Mouse (Mus musculus) CH12.LX (cell line): ENCODE results near the gene Ajm1. TPM values are rescaled to one million over a fixed set of nuclear protein-coding genes. Genes with fewer than 3 reads are reported as not detected.

Experiments used
- DNase-seq: peaks from one replicate; pipeline ENCODE4 v3.0.0-alpha.2; 2013; ENCODE audit errors: extremely low read depth
- H3K27ac ChIP-seq: 2 replicates; pipeline ENCODE4 v1.5.1; 2012; ENCODE audit warnings: low read depth, mild to moderate bottlenecking, control low read depth, moderate library complexity; ENCODE audit not compliant: insufficient read depth
- H3K27me3 ChIP-seq: replicated peaks from 2 replicates; pipeline ENCODE3; 2012; ENCODE audit warnings: inconsistent platforms
- H3K36me3 ChIP-seq, 2 experiments: replicated peaks in 1 of 2; 2 replicates each; pipeline versions ENCODE3 to v1.6.1; 2012; ENCODE audit warnings: inconsistent platforms in 1 of 2, low read length in 1 of 2, mild to moderate bottlenecking in 1 of 2, mixed read lengths in 1 of 2, moderate library complexity in 1 of 2; ENCODE audit not compliant: control insufficient read depth in 1 of 2, insufficient read depth in 1 of 2
- H3K4me1 ChIP-seq, 2 experiments: 2 replicates each; pipeline ENCODE4 v1.6.1; 2012; ENCODE audit warnings: inconsistent platforms in 1 of 2, moderate library complexity in 1 of 2; ENCODE audit not compliant: insufficient read depth in 2 of 2, control insufficient read depth in 1 of 2
- H3K4me2 ChIP-seq: 2 replicates; pipeline ENCODE4 v1.6.1; 2012; ENCODE audit warnings: low read depth, mild to moderate bottlenecking, control low read depth; ENCODE audit not compliant: poor library complexity, insufficient read depth, severe bottlenecking
- H3K4me3 ChIP-seq, 3 experiments: fragments of 150-350 bp in 1 of 3; sonication (generic) in 1 of 3; replicated peaks in 1 of 3; 2 replicates each; pipeline versions ENCODE3 to v1.5.1; 2011 to 2012; ENCODE audit warnings: low read depth in 2 of 3, low read length in 2 of 3, mild to moderate bottlenecking in 2 of 3, moderate library complexity in 2 of 3, control low read depth in 1 of 3, improper control_type of control experiment in 1 of 3, inconsistent platforms in 1 of 3, mixed read lengths in 1 of 3; ENCODE audit not compliant: poor library complexity in 1 of 3
- H3K79me2 ChIP-seq: replicated peaks from 2 replicates; pipeline ENCODE4 v1.6.1; 2012; ENCODE audit warnings: mild to moderate bottlenecking, moderate library complexity; ENCODE audit not compliant: control insufficient read depth, poor library complexity, insufficient read depth, severe bottlenecking; ENCODE audit errors: extremely low read depth
- H3K9ac ChIP-seq: 2 replicates; pipeline ENCODE4 v1.6.1; 2012; ENCODE audit warnings: low read depth, mild to moderate bottlenecking, control low read depth, moderate library complexity; ENCODE audit not compliant: insufficient read depth
- H3K9me3 ChIP-seq: replicated peaks from 2 replicates; pipeline ENCODE3; 2012; ENCODE audit warnings: low read length, inconsistent platforms, mixed read lengths
- BHLHE40 ChIP-seq: IDR thresholded peaks from 2 replicates; pipeline ENCODE4 v1.6.1; 2011; ENCODE audit warnings: mild to moderate bottlenecking, low read depth, low read length, improper control_type of control experiment
- CHD1 ChIP-seq: IDR thresholded peaks from 2 replicates; pipeline ENCODE4 v1.6.1; 2012; ENCODE audit warnings: low read depth, low read length, improper control_type of control experiment, inconsistent platforms
- CHD2 ChIP-seq: IDR thresholded peaks from 2 replicates; pipeline ENCODE4 v1.6.1; 2011; ENCODE audit warnings: low read length, improper control_type of control experiment
- CTCF ChIP-seq, 2 experiments: IDR thresholded peaks in 1 of 2; conservative IDR thresholded peaks in 1 of 2; 2 replicates each; pipeline ENCODE4 v1.5.1; 2011 to 2012; ENCODE audit warnings: low read depth in 2 of 2, low read length in 2 of 2, improper control_type of control experiment in 1 of 2, inconsistent platforms in 1 of 2, mild to moderate bottlenecking in 1 of 2, moderate library complexity in 1 of 2
- E2F4 ChIP-seq: IDR thresholded peaks from 2 replicates; pipeline ENCODE4 v1.6.1; 2011; ENCODE audit warnings: low read depth, low read length, improper control_type of control experiment; ENCODE audit not compliant: insufficient replicate concordance
- ETS1 ChIP-seq: conservative IDR thresholded peaks from 2 replicates; pipeline ENCODE4 v1.6.1; 2012; ENCODE audit warnings: low read depth, mild to moderate bottlenecking, inconsistent platforms, low read length, improper control_type of control experiment, moderate library complexity
- HCFC1 ChIP-seq: IDR thresholded peaks from 2 replicates; pipeline ENCODE4 v1.6.1; 2012; ENCODE audit warnings: low read depth, mild to moderate bottlenecking, inconsistent platforms, low read length, improper control_type of control experiment
- IRF4 ChIP-seq: IDR thresholded peaks from 2 replicates; pipeline ENCODE4 v1.6.1; 2014; ENCODE audit warnings: low read depth, mild to moderate bottlenecking, inconsistent platforms, low read length, improper control_type of control experiment
- JUND ChIP-seq: conservative IDR thresholded peaks from 2 replicates; pipeline ENCODE4 v1.6.1; 2011; ENCODE audit warnings: low read depth, low read length, improper control_type of control experiment
- MAFK ChIP-seq: IDR thresholded peaks from 2 replicates; pipeline ENCODE4 v1.6.1; 2011; ENCODE audit warnings: low read length, improper control_type of control experiment; ENCODE audit not compliant: insufficient replicate concordance
- MAX ChIP-seq: IDR thresholded peaks from 2 replicates; pipeline ENCODE4 v1.6.1; 2011; ENCODE audit warnings: low read length, improper control_type of control experiment
- MEF2A ChIP-seq: IDR thresholded peaks from 2 replicates; pipeline ENCODE4 v1.6.1; 2014; ENCODE audit warnings: low read depth, mild to moderate bottlenecking, inconsistent platforms, low read length, improper control_type of control experiment, borderline replicate concordance
- MYC ChIP-seq: IDR thresholded peaks from 2 replicates; pipeline ENCODE4 v1.6.1; 2011; ENCODE audit warnings: low read depth, mild to moderate bottlenecking, improper control_type of control experiment, low read length
- NELFE ChIP-seq: IDR thresholded peaks from 2 replicates; pipeline ENCODE4 v1.6.1; 2011; ENCODE audit warnings: low read depth, low read length, improper control_type of control experiment
- POLR2A ChIP-seq: IDR thresholded peaks from 2 replicates; pipeline ENCODE4 v1.6.1; 2011; ENCODE audit warnings: low read depth, mild to moderate bottlenecking, improper control_type of control experiment, low read length
- SIN3A ChIP-seq: IDR thresholded peaks from 2 replicates; pipeline ENCODE4 v1.6.1; 2012; ENCODE audit warnings: low read length, improper control_type of control experiment, inconsistent platforms
- SMC3 ChIP-seq: IDR thresholded peaks from 2 replicates; pipeline ENCODE4 v1.6.1; 2011; ENCODE audit warnings: low read depth, low read length, improper control_type of control experiment
- TBP ChIP-seq: conservative IDR thresholded peaks from 2 replicates; pipeline ENCODE4 v1.6.1; 2011; ENCODE audit warnings: low read depth, low read length, improper control_type of control experiment
- UBTF ChIP-seq: IDR thresholded peaks from 2 replicates; pipeline ENCODE4 v1.6.1; 2012; ENCODE audit warnings: low read depth, mild to moderate bottlenecking, inconsistent platforms, low read length, improper control_type of control experiment, moderate library complexity
- USF1 ChIP-seq: IDR thresholded peaks from 2 replicates; pipeline ENCODE4 v1.6.1; 2014; ENCODE audit warnings: low read depth, mild to moderate bottlenecking, inconsistent platforms, low read length, improper control_type of control experiment
- USF2 ChIP-seq: conservative IDR thresholded peaks from 2 replicates; pipeline ENCODE4 v1.6.1; 2011; ENCODE audit warnings: low read depth, low read length, improper control_type of control experiment
- ZKSCAN1 ChIP-seq: IDR thresholded peaks from 2 replicates; pipeline ENCODE4 v1.6.1; 2012; ENCODE audit warnings: low read depth, inconsistent platforms, low read length, improper control_type of control experiment, borderline replicate concordance
- ZNF384 ChIP-seq: IDR thresholded peaks from 2 replicates; pipeline ENCODE4 v1.6.1; 2012; ENCODE audit warnings: low read depth, low read length, improper control_type of control experiment, inconsistent platforms
- dilution Hi-C: fragments of 300-500 bp; cut with MboI; formaldehyde crosslinking; loops from 2 replicates; pipeline ENCODE4 v1.14.3; 2020; ENCODE audit warnings: low sequenced_read_pairs; ENCODE audit not compliant: extremely low pct_unique_long_range_greater_than_20kb, extremely low pct_ligation_motif_present
- in situ Hi-C: fragments of 300-500 bp; cut with MboI; formaldehyde crosslinking; loops from 3 replicates; pipeline ENCODE4 v1.14.3; 2019; ENCODE audit warnings: low sequenced_read_pairs, low pct_ligation_motif_present, low pct_unique_long_range_greater_than_20kb, mixed read lengths
- polyA plus RNA-seq: library from polyadenylated mRNA; unstranded; fragments of >175 nt; gene quantifications from 2 replicates; pipeline ENCODE4 v1.2.1, GENCODE M21; 2012; ENCODE audit warnings: low read depth; ENCODE audit not compliant: insufficient read length
- total RNA-seq, 2 experiments: library from RNA; depleted of rRNA; stranded (reverse); fragments of 300-350 nt in 1 of 2; fragments of >200 nt in 1 of 2; gene quantifications; 2 replicates each; pipeline ENCODE4 v1.2.3; 2012 to 2014

The Ajm1 gene
- total and polyA plus RNA-seq, 3 experiments: 0.31 to 1.4 (median 1.4) TPM

- TF ChIP-seq MEF2A (no peak), E2F4 (no peak), BHLHE40 (no peak), MAFK (no peak), CHD2 (no peak), USF2 (0 out of 2 replicates have a peak, but pooled peaks have one; percentile 28), ZKSCAN1 (no peak), UBTF (no peak), MAX (peak; percentile 85), USF1 (peak; percentile 13; the same call in 1 of the 2 replicates), ETS1 (no peak), IRF4 (no peak), POLR2A (no peak), JUND (no peak), NELFE (no peak), HCFC1 (peak; percentile 1; the same call in 1 of the 2 replicates), SMC3 (no peak), SIN3A (no peak), MYC (peak; percentile 97), ZNF384 (peak; percentile 81), TBP (no peak), CTCF (conservative IDR thresholded peaks at IDR 0.05 in 1 of 2, IDR thresholded peaks at IDR 0.05 in 1 of 2; ENCODE audit: low read depth in 2 of 2, low read length in 2 of 2) (no peak), CHD1 (peak; percentile 10; the same call in 1 of the 2 replicates)
- H3K27ac ChIP-seq: peak overlapping the region; percentile 95
- peaks cover 35% of the 10 kb centered on the region for H3K79me2 ChIP-seq
- dilution Hi-C loops (no loop called here), in situ Hi-C loops (no loop called here)
- H3K9me3 ChIP-seq: no peaks in the 10 kb centered on the region
- H3K36me3 ChIP-seq: peaks cover 52 to 79% of the 10 kb centered on the region in 2 experiments
- H3K4me2 ChIP-seq: peak overlapping the region; percentile 46; the same call in 1 of the 2 replicates
- no peak overlapping the region for H3K4me3 ChIP-seq
- H3K27me3 ChIP-seq: no peaks in the 10 kb centered on the region
- peaks cover 24 to 70% of the 10 kb centered on the region in 2 experiments for H3K4me1 ChIP-seq
- DNase-seq: no peak
- peak overlapping the region; percentile 61; the same call in 1 of the 2 replicates for H3K9ac ChIP-seq
Measured at GRCm38 (mm10) chr2:25534866-25535182, 46.7 kb downstream of the Ajm1 start.
